Mouse (Mus musculus) kidney, adult 18-20 months (tissue): Measurements from ENCODE around the gene Cdk18.
A peak's percentile ranks its signal among the peaks of the same experiment; 100 is the strongest.
"Not testable (repeated sequence)": the region's sequence is repeated elsewhere in the genome, so short reads cannot be mapped to it uniquely, and the experiment has no call there.

ENCODE experiments used
- DNase-seq: peaks from one replicate; pipeline ENCODE4 v3.0.0; 2021

Cdk18 gene

DNA sequence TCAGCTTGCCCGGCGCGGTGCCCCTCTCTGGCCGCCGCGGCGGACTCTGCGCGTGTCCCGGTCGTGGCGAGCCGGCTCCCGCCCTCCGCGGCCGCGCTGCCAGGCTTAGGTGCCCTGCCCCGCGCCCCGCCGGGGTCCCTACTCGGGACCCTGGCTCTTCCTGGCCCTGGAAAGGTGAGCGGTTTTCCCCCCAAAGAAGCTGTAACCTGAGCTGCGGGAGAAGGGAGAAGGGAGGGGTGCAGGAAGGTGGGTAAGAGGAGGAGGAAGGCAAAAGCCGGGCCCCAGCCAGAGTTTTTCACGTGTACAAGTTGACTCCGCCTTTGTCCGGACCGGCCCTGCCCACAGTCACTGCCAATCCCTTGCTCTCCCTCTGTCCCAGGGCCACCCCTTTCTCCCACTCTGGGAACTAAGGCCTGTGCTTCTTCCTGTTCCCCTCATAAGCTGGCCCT, at the start of gene Cdk18:
Gene Cdk18 (minus strand): TSS at position 269 of the 449 bp plus-strand sequence.
- peak; percentile 89 for DNase-seq

DNA sequence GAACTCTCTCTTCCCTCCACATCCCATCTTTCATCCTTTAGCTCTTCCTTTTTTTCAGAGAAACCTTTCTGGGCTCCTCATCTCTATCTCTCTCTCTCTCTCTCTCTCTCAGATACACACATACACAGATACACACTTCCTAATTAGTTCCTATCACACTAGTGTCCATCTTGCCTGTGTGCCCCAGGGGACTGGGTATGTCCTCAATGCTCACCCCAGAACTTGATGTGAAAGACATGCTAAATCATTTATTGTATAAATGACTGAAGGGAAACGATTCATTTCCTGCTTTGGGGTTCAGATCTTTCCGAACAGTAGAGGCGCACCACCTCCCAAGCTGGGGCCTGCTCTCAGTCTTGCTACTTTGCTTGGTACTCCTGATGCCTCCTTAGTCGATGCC, 49.7 kb upstream of the Cdk18 start:
- DNase-seq: no peak

DNA sequence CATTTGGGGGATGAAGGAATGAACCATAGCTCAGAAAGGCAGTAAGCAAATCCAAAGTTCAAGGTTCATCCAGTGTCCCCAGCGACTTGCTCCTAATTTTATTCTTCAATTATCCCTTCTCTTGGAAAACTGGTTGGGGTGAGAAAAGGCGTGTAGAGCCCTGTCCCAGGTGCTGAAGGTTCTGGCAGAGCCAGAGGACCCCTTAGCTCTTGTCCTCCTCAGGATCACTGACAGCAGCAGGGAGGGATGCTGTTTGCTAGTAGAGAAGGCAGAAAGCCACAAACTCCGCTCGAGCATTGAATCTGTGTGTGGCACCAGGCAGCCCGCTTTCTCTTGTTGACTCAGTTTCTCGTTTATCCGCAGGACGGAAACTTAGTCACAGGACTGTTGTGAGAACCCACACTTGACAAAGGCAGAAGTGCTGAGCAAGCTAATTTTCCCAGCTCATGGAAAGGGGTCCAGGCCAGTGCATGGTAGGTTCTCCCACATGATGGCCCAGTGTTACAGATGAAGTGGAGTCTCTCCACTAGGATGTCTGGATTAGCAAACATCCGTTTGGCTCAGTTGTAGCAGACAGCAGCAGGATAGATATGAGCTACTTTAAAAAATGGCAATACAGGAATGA, 49.1 kb upstream of the Cdk18 start:
- no peak for DNase-seq

DNA sequence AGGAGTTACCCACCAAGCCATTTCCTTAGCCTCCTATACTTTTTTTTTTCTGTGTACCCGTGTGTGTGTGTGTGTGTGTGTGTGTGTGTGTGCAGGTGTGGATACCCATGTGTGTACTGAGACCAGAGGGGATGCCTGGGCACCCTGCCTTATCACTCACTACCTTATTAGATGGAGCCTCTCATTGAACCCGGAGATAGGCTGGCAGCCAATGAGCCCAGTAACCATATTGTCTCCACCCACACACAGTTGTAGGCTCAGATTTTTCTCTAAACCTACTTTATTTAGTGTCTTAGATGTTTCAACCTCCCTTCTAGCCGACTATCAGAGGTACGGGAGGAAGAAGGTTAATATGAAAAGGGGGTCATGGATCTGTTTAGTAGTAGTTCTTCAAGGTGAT, 46.8 kb upstream of the Cdk18 start:
- no peak for DNase-seq

DNA sequence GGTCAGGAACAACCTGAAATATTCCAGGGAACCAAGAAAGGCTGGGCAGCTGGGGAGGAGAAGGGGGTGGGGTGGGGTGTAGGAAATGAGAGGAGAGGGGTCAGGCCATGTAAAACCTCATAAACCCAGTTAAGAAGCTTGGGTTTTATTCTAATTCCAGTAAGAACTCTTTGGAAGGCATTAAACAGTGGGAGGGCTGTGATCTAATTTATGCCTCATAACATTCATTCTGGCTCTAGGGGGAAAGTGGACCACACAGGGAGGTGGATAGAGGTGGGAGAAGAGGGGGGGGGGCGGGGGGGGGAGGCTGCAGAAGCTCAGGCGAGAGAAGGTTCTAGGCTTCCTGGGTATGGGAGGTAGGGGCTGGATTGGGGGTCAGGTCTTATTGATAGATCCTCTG, 32.1 kb upstream of the Cdk18 start:
- no peak for DNase-seq

DNA sequence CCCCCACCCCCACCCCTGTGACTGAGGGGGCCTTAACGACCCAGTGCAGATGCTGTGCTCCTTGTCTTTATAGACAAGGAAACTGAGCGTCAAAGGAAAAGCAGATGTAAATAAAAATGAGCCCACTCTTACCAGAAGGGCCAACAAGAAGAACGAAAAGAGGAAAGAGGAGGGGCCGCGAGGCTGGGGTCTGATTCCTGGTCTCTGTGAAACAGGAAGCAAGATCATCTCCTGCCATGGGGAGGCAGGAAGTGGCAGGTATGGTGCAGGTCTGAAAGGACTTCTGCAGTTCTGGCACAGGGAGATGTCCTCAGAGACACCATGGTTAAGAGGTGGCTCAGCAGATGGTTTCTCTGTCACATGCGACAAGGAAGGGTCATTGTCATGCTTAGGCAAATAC, 31.2 kb upstream of the Cdk18 start:
- no peak for DNase-seq

DNA sequence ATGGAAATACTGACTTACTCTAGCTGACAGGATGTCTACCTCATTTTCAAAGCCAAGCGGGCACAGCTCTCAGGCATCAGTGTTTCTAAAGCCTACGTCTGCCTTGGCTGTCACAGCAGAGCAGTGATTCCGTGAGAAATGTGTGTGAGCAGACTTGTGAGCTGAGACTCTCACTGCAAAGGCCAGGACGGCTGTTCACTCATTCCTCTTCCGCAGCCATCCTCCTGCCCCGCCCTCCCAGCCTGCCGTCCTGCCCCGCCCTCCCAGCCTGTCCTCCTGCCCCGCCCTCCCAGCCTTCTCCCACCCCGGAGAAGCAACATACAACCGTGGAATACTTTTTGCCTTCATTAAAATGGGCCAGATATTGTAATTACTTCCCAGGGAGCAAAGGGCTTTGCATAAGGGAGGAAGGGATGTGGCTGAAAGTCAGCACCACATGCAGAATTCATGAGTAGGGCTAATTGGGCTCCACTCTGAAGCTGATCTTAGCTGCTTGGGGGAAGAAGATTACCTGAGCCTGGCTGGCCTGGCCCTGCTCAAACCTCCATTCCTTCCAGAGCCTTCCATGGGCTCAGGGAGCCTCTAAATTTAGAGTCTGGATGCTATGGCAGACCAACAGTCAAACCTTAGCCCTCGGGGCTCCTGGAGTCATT, 28.8 kb upstream of the Cdk18 start:
- no peak for DNase-seq

DNA sequence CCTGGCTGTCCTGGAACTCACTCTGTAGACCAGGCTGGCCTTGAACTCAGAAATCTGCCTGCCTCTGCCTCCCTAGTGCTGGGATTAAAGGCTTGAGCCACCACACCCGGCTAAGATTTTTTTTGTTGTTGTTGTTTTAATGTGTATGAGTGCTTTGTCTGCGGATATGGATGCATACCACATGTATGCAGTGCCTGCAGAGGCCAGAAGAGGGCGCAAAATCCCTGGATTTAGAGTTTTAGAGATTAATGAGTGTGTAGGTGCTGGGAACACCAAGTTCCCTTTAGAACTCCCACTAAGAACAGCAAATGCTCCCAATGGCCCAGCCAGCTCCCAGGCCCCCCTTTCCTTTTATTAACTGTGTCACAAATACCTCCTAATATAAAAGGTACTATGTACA, 26.4 kb upstream of the Cdk18 start:
- DNase-seq: no peak

DNA sequence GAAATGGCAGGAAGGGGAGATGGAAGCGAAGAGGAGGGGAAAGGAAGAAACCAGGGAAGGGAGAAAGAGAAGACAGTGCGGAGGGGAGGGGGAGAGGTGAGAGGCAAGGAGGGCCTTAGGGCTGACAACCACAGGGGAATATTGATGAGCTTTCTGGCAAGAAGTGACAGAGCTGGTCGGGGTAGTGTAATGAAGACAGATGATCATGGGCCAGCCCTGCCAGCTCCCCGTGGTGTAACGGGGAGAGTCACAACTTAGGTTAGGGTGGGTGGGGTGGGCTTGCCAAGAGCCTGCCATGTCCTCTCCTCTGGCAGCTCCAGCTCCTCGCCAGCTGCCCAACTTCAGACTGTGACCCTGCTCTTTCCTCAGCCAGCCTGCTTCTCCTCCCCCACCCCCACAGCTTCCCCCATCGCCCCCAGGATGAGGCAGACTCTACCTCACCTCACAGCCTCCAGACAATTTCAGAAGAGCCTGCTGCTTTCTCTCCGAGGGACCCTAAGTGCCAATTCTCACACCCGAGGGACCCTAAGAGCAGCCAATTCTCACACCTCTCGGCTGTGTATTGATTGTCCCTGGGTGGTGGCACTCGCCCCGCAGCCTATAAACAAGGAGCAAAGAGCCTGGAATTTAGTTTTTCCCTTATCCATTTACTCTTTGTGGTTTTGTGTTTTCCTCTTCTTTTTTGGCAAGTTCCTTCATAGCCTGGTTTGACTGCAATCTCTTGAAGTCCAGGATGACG, 25.5 kb upstream of the Cdk18 start:
- no peak for DNase-seq

DNA sequence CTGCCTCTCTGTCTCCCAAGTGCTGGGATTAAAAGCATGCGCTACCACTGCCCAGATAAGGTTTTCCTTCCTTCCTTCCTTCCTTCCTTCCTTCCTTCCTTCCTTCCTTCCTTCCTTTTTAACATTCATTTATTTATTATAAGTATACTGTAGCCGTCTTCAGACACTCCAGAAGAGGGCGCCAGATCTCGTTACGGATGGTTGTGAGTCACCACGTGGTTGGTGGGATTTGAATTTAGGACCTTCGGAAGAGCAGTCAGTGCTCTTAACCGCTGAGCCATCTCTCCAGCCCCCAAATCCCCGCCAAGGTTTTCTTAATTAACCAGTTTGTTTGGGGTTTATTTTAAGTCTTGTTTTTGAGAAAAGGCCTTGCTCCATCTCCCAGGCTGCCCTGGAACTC, 23.1 kb upstream of the Cdk18 start:
- DNase-seq: not testable (repeated sequence)

DNA sequence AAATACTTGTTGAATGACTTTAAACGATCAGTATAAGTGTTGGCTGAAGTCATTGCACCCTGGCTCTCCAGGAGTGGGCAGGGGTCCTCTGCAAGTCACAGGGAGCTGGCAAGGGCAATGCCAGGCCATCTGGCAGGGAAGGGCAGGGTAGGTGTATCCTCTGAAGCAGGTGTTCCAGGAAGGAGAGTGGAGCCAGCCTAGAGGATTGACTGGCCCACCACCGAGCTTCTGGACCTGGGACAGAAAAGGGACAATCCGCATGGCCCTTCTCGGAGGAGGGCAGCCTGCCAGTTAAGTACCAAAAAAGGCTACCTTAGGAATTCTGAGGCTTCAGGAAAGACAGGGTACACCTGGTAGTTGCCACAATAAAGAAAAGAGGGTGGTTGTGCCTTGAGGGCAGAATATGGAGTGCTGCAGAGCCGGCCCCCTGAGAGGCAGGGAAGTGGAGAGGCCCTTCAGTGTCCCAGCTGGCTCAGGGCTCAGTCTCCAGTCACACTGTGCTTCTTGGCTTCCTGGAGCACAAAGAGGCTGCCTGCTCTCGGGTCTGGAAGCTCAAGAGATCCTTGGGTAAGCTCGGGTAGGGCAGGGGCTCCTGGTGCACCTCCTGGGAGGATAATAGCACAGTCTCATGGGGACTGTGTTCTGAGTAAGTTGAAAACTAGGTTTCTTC, 21.9 kb upstream of the Cdk18 start:
- DNase-seq: no peak

DNA sequence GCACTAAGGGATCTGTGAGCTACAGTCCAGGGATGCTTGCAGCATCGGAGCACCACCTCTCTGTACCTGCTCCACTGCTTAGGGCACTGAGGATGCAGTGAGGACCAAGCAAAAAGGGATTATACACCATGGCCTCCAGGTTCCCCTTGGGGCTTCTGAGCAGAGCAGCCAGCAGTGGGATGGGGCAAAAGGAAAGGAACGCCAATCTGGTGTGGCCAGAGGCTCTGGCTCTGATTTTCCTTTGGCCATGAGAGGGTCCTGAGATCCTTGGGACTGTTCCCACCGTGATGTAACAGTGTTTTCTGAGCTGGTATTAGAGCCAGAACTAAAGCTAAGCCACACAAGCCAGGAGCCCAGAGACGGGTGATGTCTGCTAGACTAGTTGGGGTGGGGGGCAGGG, 20.2 kb upstream of the Cdk18 start:
- no peak for DNase-seq

DNA sequence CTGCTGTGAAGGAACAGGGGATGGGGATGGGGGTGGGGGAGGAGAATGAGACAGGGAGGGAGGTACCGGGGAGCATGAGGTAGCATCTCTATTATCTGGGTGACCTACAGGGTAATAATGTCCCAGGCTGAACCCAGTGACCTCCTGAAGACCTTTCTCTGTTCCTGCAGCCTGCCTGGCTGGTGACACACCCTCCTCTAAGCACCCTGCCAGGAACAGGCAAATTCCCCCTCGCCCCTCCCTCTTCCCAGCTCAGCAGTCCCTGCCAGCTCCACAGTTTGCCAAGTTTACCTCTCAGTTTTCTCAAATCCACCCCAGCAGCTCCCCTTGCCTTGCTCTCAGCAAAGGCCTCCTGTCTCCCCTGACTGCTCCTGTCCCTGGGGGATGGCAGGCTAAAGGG, 19.3 kb upstream of the Cdk18 start:
- DNase-seq: peak; percentile 15

DNA sequence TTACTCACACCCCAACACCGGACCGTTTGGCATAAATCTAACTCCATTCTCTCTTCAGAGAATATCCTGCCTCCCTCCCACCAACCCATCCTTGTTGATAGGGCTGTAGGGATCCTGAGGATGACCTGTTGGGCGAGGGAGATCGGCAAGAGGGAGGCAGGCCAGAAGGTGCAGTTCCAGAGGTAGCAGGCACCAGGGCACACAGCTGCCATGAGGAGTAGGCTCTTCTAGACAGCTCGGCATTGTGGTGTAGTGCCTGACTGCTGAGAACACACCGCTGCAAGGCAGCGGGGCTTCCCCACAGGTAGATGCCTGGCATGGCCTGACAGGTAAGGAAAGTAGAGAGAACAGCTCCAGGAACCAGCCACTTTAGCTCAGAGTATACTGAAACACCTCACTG, 18.3 kb upstream of the Cdk18 start:
- DNase-seq: no peak

DNA sequence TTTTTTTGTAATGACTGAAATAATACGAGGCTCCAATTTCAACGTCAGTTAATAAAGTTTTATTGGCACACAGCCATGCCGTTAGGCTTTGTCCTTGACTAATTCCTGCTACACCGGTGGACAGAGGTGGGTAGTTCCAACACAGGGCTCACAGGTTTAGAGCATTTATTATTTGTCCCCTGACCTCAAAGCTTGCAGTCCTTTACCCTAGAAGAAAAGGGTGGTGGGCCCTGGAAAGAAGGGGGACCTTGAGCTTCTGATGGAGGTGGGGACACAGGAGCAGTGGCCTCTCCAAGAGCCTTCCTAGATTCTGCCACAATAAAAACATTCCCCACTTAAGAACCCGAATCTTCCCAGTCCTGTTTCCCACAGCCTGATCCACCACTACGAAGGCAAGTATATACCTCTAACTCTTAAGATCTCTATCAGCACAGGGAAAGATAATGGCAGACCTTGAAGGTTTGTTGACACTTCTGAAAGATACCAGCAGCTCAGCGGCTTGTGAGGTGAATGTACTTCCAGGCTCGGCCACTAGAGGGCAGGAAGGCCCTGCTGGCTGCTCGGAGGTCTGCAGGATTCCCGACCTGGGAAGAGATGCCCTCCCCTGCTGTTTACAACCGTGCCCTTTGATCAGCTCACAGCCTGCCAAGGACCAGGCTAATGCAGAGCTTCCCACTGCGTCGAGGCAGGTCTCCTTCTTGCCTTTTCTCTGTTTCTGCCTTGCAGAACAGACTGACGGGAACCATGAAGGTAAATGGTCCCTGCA, 17.7 kb upstream of the Cdk18 start:
- peak; percentile 92 for DNase-seq

DNA sequence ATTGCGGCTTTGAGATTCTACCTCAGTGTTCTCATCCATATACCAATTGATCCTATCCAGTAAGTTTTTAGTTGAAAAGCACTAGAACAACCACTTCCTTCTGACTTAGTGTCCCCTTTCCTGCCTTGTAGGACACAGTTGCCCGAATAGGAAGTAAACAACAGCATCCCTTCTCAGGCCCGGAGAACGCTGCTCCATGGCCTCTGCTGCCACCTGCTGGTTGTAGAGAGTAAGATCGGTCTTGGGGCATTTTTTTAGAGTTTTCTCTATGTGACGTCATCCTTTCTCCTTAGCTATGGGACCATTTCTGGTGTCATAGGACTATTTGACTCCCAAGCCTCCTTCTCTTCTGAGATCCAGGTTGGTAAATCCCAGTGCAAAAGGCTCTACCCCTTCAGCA, 16.3 kb upstream of the Cdk18 start:
- DNase-seq: peak; percentile 88

DNA sequence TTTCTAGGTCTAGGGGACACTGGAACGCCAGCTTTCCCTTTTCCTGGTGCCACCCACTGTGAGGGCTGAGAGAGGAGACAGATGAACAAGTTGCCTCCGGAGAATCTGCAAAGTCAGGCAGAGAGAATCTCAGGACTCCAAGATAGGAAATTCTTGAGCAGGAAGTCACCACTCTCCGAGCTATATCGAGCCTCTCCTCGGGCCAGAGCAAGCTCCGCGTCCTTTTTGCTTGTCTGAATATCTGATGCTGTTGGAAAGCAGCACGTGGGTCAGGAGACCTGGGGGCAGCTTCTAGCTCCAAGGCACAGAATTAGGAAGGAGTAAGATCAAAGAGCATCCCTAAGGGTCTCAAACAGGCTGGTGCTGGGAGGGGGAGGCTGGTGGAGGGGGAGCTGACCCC, 14.2 kb upstream of the Cdk18 start:
- no peak for DNase-seq

DNA sequence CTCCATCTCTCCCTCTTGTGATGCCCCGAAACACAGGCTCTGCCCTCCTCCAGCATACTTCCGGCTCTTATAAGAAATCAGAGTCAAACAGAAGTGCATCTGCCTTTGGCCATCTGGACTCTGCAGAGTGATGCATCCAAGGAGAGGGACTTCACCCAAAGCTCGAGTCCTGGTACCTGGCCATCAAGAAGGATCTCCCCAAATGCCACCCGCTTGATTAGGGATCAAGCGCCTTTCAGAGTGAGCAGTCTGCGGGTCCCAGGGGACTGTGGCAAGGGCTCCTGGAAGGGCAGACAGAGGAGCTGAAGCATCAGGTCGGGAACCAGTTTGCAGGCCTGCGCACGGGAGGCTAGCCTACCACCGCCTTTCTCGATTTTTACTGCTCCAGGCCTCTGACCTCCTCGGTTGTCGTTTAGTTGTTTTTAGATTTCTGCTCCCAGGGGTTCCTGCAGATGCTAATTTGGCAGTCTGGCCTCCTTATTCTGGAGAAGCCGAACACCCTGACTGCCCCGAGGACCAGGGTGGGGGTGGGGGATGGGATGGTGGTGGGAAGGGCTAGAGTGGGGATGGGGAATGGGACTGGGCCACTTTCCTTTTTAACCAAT, 13.7 kb upstream of the Cdk18 start:
- no peak for DNase-seq

DNA sequence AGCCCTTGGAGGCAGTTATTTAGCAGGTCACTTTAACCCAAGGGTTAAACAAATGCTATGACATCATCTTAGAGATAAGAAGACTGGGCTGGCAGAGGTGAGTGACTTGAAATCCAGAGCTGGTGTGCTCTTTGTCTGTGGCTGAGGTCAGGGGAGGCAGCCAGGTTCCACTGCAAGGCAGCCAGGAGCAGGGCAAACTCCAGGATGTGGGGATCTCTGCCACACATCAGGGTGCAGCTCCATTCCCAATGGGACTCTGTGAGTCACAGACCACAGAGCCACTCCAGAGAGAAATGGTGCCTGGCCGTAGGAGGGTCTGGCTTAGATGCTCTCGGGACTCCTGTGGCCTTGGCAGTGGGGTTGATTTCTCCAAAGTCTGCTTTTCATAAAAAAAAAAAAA, 12.4 kb upstream of the Cdk18 start:
- no peak for DNase-seq

DNA sequence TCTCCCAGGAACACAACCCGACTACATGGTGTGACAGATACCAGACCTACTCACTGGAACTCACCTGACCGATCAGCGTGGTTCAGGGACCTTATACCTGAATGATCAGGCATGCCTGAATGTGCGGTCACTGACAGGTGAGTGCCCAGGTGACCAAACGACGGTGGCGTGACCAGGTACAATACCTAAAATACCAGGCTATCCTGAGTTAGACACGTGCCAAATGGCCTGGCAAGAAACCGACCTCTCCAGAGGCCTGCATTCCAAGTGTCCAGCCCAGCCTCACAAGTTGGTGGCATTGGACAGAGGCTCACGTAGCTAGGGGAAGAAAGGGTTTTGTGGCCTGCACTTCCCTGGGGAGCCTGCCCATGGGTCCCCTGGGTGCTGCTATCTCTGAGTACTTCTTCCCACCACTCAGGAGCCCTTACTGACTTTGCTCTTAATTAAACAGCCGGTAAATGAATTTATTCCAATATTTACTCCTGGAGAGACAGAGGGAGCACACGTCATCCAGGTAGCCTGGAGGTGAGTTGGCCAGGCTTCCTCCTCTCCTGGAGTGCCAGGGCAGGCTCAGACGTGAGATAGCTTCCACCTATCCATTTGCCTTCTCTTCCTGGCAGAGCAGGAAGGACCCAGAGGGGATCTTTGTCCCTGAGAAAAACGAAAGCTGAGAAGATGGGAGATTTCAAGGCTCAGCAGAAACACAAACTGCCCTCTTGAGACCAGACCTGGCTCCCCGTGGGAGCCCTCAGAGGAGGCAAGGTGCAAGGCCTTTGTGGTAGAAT, 11.5 kb upstream of the Cdk18 start:
- DNase-seq: peak; percentile 73

DNA sequence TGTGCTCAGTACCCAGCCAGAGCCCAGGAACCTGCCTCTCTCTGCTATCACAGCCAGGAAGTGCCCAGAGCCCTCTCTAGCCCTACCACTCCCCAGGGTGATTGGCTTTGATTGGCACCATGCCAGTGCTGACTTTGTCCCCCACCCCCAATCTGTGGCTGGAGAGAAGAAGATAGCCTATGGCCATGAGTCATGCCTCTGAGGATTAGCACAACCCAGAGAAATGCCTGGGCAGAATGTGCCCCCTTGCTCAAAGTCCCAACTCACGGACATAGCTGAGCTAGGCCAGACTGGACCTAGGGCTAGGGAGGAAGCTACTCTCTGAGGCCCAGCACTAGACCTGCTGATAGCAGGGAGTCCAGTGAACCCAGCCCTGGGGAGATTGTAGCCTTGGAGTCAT, 10.7 kb upstream of the Cdk18 start:
- DNase-seq: peak; percentile 55

DNA sequence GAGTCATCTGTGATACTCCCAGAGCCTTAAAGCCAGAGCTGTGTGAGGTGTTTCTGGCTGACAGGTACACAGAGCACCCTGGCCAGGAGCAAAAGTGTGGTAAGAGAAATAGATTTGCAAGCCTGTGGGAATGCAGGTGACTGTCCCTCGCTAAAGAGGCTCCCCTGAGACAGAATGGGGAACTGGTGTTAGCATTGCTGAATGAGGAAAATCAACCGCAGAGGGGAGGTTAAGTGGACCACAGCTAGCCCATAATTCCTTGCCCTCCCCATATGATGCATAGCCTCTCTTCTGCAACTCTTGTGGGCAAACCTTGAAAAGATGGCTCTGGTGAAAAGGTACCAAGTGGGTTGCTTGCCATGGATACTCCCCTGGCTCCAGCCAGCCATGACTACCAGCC, 9.9 kb upstream of the Cdk18 start:
- no peak for DNase-seq
